Mouse (Mus musculus) spleen, adult 2 months (tissue): ENCODE data around the gene Dna2.

Source experiments
- CTCF ChIP-seq: fragments of 200-500 bp; IDR thresholded peaks from 2 replicates; pipeline ENCODE4 v1.5.1; 2011; ENCODE audit warnings: mild to moderate bottlenecking, inconsistent platforms; ENCODE audit not compliant: insufficient read depth, insufficient read length, insufficient replicate concordance; ENCODE audit errors: extremely low read depth
- POLR2A ChIP-seq: fragments of 200-500 bp; IDR thresholded peaks from 2 replicates; pipeline ENCODE4 v1.6.1; 2011; ENCODE audit warnings: low read depth, low read length, inconsistent platforms

- TF ChIP-seq CTCF (no peak), POLR2A (no peak)
These were observed 49.4 kb upstream of the Dna2 start for GRCm38 (mm10) chr10:62897437-62897836.
